Mouse (Mus musculus) E14TG2a.4 (cell line): ENCODE results near the gene Srp68.

Source experiments
- H3K27me3 ChIP-seq: 2 replicates; pipeline ENCODE4 v1.6.1; 2014; ENCODE audit warnings: low read length, control low read depth; ENCODE audit not compliant: insufficient read depth
- H3K36me3 ChIP-seq: 2 replicates; pipeline ENCODE4 v1.6.1; 2014; ENCODE audit warnings: low read length, control low read depth; ENCODE audit not compliant: insufficient read depth
- H3K4me1 ChIP-seq: replicated peaks from 2 replicates; pipeline ENCODE4 v1.6.1; 2014; ENCODE audit warnings: low read depth, low read length, control low read depth
- H3K4me3 ChIP-seq: replicated peaks from 2 replicates; pipeline ENCODE4 v1.5.1; 2014; ENCODE audit warnings: mild to moderate bottlenecking, low read length
- H3K9me3 ChIP-seq: 2 replicates; pipeline ENCODE4 v1.6.1; 2014; ENCODE audit warnings: low read length, control low read depth
- CTCF ChIP-seq: conservative IDR thresholded peaks from 2 replicates; pipeline ENCODE4 v1.5.1; 2014; ENCODE audit warnings: low read length
- NANOG ChIP-seq: IDR thresholded peaks from 2 replicates; pipeline ENCODE4 v1.6.1; 2014; ENCODE audit warnings: borderline replicate concordance, low read length, mixed read lengths
- POU5F1 ChIP-seq: IDR thresholded peaks from 2 replicates; pipeline ENCODE4 v1.6.1; 2014; ENCODE audit warnings: low read length, borderline replicate concordance

Gene Srp68

DNA sequence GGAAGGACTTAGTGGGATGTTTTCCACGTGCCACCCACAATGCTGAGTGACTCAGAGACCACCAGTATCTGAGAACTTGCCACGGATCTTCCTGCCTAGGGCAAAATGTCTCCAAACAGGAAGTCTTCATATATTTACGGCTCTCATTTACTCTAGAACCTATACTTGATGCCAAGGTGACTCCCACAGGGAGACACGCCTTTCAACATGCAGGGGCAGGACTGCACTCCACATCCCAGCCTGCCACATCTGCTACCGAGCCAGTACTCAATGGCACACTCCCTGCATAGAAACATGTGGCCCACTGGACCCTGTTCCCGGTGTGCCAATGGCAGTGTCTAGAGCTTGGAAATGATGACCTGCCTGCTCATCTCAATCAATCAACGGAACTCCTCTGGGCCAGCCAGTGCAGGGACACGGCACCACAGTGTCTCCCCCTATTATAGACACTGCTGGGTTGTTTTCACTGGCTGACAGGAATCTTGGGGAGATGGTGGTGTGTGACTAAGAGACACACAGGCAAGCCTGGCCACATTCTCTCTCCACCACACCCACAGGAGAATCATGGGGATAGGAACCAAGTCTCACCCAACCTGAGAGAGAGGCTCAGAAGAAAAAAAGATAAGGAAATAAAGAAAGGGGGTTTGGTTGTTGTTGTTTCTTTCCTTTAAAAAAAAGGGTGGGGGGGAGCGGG, 17.9 kb downstream of the Srp68 start:
- TF ChIP-seq CTCF (no peak), NANOG (no peak), POU5F1 (no peak)
- H3K4me1 ChIP-seq: peaks cover 6% of the 10 kb centered on the region
- no peak overlapping the region for H3K4me3 ChIP-seq
- H3K36me3 ChIP-seq: peaks cover 94% of the 10 kb centered on the region
- H3K27me3 ChIP-seq: no peaks in the 10 kb centered on the region
- H3K9me3 ChIP-seq: no peaks in the 10 kb centered on the region

DNA sequence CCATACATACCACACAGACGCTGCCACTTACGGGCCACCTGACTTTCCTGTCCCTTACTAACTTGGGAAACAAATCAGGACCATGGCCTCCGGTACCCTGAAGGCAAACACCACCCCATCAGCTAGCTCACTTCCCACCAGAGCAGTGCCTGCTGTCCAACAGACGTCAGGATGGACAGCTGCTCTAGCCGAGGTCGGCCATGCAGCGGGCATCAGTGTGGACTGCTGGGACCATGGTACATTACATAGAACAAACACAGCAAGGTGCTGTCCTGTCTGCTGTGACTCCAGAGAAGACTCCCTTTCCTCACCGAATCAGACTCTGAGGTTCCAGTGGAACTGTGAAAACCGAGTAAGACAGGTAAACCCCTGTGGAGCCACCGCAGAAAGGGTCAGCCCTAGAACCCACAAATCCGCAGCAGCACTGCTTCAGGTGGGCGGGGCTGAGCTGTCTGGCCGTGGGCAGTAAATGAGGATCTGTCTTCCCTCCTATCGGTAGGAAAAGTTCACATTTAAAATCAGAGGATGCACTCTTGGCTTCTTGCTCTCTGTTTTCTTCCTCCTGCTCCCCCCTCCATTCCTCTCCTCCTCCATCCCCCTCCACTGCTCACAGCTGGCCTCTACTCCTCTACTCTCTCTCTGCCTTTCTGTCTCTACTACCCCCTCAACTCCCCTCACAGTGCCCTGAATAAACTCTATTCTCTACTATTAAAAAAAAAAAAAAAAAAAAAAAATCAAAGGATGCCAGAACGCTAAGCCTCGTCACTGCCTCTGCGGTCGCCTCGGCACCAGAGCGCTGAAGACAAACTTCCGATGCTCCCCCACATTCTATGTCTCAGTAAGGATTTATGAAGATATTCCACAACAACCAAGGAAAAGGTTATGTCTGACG, 18.7 kb downstream of the Srp68 start:
- no peak overlapping the region for H3K4me3 ChIP-seq
- no peak for TF ChIP-seq CTCF
- TF ChIP-seq POU5F1: no peak
- no peak for TF ChIP-seq NANOG
- peaks cover 94% of the 10 kb centered on the region for H3K36me3 ChIP-seq

GRCm38 (mm10) chr11:116254627-116255026, 19.4 kb downstream of the Srp68 start:
- Histone ChIP-seq H3K36me3 (peaks cover 94% of the 10 kb centered on the region), H3K27me3 (no peaks in the 10 kb centered on the region), H3K4me1 (peaks cover 6% of the 10 kb centered on the region), H3K9me3 (no peaks in the 10 kb centered on the region), H3K4me3 (no peak overlapping the region)
- no peak for TF ChIP-seq CTCF

More for the DNA sequence above, 18.7 kb downstream of the Srp68 start:
- Histone ChIP-seq H3K9me3 (no peaks in the 10 kb centered on the region), H3K27me3 (no peaks in the 10 kb centered on the region), H3K4me1 (peaks cover 6% of the 10 kb centered on the region)

GRCm38 (mm10) chr11:116253076-116253600, 20.9 kb downstream of the Srp68 start:
- Histone ChIP-seq H3K27me3 (no peaks in the 10 kb centered on the region), H3K4me1 (peaks cover 13% of the 10 kb centered on the region), H3K9me3 (no peaks in the 10 kb centered on the region), H3K4me3 (no peak overlapping the region), H3K36me3 (peaks cover 94% of the 10 kb centered on the region)
- TF ChIP-seq NANOG (no peak), CTCF (no peak), POU5F1 (no peak)

- Histone ChIP-seq H3K36me3 (peaks cover 99% of the 10 kb centered on the region), H3K4me1 (peaks cover 30% of the 10 kb centered on the region), H3K9me3 (no peaks in the 10 kb centered on the region), H3K27me3 (no peaks in the 10 kb centered on the region), H3K4me3 (no peak overlapping the region)
- TF ChIP-seq NANOG: no peak
- no peak for TF ChIP-seq POU5F1
- no peak for TF ChIP-seq CTCF
Observed at GRCm38 (mm10) chr11:116250898-116251297, 23.1 kb downstream of the Srp68 start.

DNA sequence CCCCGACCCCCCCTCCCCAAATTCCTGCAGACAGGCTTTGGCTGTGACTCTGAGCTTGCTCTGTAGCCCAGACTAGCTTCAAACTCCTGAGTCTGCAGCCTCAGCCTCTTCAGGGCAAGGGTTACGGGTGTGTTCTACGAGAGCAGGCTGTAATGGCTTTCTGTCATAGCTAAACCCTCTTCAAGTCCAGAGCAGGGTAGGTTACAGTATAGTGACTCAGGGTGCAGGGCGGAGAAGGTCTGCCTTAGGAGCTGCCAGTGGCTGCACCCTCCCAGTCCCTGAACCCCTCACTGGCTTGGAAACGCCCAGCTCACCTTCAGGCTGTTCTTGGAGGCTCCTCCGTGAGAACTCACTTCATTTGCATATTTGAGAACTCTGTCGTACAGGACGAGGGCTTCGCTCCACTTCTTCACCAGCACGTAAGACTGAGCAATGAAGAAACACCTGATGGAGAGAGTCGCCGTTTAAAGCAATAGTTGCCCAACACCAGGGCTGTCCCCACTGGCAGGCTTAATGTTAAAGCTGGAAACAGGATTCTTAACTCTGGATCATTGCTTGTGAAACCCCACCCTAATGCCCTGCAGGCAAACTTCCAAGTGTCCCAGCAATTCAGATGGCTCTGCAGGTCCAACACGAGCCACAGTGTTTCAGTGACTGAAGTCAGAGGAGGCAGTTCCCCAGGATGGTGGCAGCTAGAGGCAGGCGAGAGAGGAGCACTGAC, 26.4 kb downstream of the Srp68 start:
- H3K4me1 ChIP-seq: peaks cover 51% of the 10 kb centered on the region
- TF ChIP-seq CTCF (no peak), NANOG (no peak), POU5F1 (no peak)
- H3K27me3 ChIP-seq: no peaks in the 10 kb centered on the region
- no peak overlapping the region for H3K4me3 ChIP-seq
- H3K36me3 ChIP-seq: peaks cover 98% of the 10 kb centered on the region
- no peaks in the 10 kb centered on the region for H3K9me3 ChIP-seq

DNA sequence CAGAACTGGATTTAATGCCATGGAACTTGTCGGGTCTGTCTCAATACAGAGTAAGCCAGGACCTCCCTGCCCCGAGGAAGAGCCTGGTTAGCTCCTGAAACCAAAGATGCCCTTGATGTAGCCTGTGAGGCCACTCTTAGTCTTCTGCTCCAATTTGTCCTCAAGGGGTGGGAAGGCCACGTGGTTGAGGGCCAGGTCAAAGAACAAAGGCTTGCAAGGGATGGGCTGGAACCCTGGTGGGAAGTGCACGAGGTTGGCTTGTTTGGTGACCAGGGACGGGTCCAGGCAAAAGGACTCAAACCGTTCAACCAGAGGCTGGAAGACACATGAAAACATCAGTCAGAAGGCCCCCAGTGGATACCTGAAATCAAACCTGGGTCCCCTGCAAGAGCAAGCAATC, 28.4 kb downstream of the Srp68 start:
- H3K36me3 ChIP-seq: peaks cover 78% of the 10 kb centered on the region
- no peaks in the 10 kb centered on the region for H3K27me3 ChIP-seq
- TF ChIP-seq CTCF (no peak), NANOG (no peak)
- H3K4me1 ChIP-seq: peaks cover 63% of the 10 kb centered on the region
- no peaks in the 10 kb centered on the region for H3K9me3 ChIP-seq
- 0 out of 2 replicates have a peak overlapping the region, but pooled peaks have one; percentile 3 for H3K4me3 ChIP-seq

DNA sequence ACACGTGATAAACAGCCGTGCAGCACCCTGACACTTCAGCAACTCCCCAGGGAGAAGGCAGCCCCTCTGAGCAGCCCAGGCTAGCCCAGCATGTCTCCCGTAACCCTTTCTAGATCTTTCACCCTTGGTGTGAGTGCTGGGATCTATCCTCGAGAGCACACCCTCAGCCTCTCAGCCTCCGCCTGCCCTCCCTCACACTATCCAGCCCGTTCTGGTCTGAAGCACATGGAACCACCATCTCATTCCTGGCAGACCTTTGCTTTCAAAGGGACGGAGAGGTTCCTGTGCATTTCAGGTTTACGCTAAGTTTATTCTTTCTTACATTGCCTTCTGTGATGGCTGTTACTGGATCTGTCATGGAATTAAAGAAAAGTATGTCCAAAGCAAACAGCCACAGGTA, 29.4 kb downstream of the Srp68 start:
- Histone ChIP-seq H3K27me3 (no peaks in the 10 kb centered on the region), H3K4me3 (no peak overlapping the region), H3K36me3 (peaks cover 68% of the 10 kb centered on the region), H3K9me3 (no peaks in the 10 kb centered on the region), H3K4me1 (peaks cover 66% of the 10 kb centered on the region)
- TF ChIP-seq CTCF (no peak), NANOG (no peak), POU5F1 (no peak)
